Mouse (Mus musculus): ENCODE data around the gene Pdk4.

- TF ChIP-seq CTCF (IDR thresholded peaks at IDR 0.05; ENCODE audit: control insufficient read depth, insufficient read depth, insufficient read length) (no peak), USF1 (IDR thresholded peaks at IDR 0.05; ENCODE audit: low read depth) (no peak)
Observed at GRCm38 (mm10) chr6:5442316-5443085, 53.6 kb downstream of the Pdk4 start.

Data from C2C12 (cell line).